Mouse (Mus musculus) adrenal gland, postnatal 10 days (tissue): ENCODE data around the gene Slc25a11. TPM values are rescaled to one million over a fixed set of nuclear protein-coding genes. Genes with fewer than 3 reads are reported as not detected.

ENCODE experiments used
- DNase-seq: peaks from one replicate; pipeline ENCODE4 v3.0.0; 2021; ENCODE audit warnings: mixed read lengths
- total RNA-seq, 2 experiments: library from RNA; stranded (reverse); gene quantifications; 2 replicates each; pipeline ENCODE4 v1.2.3; 2021

The Slc25a11 gene
- total RNA-seq, 2 experiments from 2014 or later: 180 to 220 TPM

DNA sequence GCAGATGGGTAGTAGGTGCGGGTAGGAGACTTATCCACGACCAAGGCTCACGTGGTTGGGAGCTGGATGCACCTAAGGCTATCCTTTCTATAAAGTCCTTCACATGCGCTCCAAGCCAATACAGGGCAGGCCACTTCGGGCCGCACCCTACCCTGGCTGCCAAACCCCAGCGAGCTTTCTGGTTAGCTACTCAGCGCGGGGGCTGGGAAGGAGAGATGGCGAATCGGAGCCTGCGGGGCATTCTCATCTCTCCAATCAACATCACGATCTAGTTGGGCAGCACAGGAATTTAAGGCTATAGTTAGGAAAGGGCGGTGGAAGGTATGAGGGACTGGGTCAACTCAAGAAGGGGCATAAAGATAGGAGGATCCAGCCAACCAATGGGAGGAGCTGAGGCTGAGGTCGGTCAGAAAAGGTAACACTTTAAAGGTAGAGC, 21.1 kb upstream of the Slc25a11 start:
- DNase-seq: peak; percentile 79

DNA sequence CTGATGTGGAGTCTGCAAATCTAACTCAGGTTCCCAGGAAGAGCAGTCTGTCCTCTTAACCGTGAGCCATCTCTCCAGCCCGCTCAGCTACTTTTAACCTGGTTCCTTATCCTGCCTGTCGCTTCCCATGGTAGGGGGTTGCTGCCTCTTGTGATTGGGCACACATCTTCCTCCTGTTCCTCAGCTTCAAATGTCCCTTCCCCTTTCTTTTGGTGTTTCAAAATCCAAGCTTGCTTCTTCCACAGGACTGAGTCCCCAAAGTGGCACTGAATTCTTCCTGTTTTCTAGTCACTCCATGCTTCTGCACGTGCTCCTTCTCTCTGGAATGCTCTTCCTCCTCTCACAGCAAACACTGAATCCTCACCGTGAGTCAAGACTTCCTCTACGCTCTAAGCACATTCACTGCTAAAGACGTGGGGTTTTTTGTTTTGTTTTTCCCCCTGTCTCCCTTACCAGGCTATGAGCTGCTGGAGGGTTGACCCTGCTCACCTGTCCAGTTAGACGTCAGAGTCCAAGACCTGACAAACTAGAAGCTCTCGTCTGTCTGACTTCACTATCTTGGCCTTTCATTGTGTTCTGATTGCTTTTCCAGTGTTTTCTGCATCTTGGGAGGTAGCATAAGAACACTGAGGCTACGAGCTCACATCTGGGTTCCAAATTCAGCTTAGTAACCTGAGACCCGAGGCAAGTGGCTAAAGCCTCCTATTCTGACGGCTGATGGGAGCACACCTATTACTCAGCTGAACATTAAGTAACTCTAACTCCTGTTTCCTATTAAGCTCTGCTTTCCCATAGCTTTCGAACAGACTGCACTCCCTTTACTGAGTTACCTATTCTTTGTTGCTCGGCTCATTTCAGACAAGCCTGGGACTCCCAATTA, 20.2 kb upstream of the Slc25a11 start:
- no peak for DNase-seq

DNA sequence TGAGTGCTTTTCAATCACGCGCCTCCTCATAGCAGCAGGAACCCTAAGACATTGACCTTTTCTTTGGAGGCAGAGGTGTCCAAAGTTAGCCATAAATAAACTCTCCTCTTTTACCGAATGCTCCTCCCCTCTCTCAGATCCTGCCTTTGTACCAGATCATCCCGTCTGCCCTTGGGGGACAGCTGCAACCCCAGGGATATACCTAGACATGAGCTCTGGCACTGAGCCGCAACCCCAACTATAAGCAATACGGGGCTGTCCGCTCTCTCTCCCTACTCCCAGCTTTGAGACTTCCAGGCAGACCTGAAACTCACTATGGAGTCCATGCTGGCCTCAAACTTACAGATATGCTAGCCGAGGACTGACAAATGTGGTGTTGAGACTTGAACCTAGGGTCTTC, 19.4 kb upstream of the Slc25a11 start:
- DNase-seq: no peak

DNA sequence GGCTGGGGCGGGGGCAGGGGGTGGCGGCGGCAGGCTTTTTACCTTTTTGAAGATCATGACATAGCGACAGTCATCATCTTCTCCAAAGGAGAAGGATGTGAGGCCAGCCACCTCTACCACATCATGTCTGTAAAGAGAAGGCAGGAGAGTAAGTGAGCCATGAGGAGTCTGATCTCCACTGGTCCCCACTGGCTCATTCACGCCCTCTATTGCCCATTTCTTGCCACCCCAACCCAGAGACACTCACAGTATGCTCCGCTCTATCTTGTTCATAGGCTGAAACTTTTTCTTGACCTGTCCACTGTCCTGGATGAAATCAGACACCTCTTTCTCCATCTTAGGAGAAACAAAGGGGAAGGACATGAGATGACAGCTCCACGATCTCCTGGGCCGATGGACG, 17.5 kb upstream of the Slc25a11 start:
- no peak for DNase-seq

DNA sequence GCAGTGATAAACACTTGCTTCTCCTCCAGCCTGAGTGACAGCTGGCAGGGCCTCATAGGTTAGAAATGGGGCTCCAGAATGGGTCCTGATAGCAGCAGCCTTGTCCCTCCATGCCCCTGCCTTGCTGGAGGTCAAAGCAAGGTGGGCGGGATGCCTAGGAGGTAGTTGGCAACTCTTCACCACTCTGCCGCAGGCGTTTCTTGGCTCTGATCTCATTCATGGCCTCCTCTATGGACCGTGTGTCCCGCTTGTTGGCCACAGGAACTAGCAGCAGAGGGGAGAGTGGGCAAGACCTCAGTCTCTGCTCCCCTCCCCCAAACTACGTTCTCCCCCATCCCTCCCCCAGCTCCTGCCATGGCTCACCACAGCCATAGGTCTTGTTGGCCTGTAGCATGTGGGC, 16.7 kb upstream of the Slc25a11 start:
- no peak for DNase-seq

DNA sequence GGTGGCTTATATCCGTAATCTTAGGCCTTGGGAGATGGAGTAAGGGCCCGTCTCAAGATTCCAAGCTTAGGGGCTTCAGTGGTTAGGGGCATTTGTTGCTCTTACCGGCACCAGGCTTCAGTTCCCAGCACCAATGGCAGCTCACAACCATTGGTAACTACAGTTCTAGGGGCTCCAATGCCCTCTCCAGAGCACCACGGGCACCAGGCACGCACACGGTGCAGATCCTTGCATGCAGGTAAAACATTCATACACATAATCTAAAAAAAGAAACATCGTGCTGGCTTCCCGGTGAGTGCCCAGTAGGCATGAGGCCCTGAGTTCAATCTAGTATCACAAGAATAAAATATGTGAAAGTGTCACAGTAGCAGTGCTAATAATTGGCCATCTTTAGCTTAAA, 15.8 kb upstream of the Slc25a11 start:
- DNase-seq: no peak

DNA sequence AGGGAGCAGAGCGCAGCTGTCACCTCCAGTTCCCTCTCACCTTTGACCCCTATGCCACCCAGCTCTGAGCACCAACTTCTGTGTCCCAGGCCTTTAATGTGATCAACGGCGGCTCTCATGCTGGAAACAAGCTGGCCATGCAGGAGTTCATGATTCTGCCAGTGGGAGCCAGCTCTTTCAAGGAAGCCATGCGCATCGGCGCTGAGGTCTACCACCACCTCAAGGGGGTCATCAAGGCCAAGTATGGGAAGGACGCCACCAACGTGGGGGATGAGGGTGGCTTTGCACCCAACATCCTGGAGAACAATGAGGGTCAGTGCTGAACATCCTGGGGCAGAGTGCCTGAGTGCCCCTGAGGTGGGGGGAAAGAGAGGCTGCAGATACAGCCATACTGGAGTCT, 13.3 kb upstream of the Slc25a11 start:
- no peak for DNase-seq

DNA sequence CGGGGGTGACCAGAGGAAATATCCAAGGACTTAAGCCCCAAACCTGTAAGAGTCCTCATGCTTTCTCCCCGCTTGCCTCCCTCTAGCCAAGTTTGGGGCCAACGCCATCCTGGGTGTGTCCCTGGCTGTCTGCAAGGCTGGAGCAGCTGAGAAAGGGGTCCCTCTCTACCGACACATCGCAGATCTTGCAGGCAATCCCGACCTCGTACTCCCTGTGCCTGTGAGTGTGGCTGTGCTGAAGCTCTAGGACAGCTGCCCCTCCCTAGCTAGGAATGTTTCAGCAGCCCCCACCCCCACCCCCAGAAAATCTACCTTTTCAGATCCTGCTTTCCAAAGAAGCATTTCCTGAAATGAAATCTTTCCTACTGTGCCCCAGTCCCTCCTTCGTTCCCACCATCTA, 11.7 kb upstream of the Slc25a11 start:
- no peak for DNase-seq

DNA sequence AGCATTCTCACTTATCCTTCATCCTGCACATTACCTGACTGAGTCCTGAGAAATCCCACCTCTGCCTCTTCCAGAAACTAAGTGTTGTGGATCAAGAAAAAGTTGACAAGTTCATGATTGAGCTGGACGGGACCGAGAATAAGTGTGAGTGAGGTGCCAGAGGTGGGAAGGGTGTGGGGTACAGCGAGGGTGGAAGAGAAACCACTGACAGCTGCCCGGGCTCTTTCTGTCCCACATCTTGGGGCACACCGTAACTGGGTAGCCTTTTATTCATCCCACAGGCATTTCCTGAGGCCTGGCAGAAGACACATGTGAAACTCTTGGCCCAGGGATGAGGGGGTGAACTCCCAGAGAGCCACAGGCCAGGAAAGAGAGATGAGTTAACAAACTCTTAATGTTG, 11.2 kb upstream of the Slc25a11 start:
- DNase-seq: no peak

DNA sequence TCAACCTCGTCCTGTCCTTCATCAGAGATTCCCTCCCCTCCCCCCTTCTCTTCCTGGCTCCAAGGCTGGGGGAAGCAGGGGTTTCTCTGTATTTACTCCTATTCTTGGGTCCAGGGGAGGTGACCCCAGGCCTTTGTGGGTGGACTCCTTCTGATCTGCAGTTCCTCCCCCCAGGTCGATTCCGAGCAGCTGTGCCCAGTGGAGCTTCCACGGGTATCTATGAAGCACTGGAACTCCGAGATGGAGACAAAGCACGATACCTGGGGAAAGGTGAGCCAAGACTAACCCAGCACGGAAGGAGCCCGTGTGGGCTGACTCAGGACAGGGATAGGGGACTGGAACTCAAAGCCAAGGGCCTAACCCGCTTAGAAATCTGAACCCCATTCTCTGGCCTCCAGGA, 10.7 kb upstream of the Slc25a11 start:
- no peak for DNase-seq

DNA sequence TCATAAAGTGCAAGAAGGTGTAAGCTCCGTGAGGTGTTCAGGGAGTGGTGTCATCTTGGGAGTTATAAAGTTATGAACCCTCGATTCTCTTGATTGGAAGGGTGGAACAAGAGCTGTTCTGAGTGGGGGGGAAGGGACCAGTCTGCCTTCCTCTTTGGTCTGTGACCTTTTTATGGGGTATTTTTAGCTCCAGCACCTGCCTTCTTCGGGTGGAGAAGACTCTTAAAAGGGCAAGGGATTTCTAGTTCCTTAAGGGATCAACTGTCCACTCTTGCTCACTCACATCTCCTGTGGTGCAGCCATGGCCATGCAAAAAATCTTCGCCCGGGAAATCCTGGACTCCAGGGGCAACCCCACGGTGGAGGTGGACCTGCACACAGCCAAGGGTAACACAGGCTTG, 10.3 kb upstream of the Slc25a11 start:
- DNase-seq: no peak

DNA sequence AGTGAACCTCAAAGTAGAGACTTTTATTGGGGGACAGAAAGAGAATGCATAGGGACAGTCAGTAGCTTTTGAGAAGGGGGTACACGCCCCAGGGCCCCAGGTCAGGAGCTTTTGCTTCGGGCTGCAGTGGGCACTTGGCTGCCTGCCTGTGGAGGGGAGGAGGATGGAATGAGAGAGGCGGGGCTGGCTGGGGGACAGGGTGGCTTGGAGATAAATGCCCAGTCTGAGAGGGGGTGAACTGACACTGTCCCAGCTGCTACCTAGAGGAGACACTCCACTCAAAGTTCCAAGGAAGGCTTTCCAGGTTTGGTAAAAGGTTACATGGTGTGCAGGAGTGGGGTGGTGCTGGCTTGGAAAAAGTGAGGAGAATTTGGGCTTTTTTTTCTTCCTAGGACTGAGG, 9.7 kb upstream of the Slc25a11 start, which contains the start of gene Eno3:
Gene Eno3, plus strand, starts transcription at position 239 of the 400 bp plus-strand sequence.
- peak; percentile 46 for DNase-seq

DNA sequence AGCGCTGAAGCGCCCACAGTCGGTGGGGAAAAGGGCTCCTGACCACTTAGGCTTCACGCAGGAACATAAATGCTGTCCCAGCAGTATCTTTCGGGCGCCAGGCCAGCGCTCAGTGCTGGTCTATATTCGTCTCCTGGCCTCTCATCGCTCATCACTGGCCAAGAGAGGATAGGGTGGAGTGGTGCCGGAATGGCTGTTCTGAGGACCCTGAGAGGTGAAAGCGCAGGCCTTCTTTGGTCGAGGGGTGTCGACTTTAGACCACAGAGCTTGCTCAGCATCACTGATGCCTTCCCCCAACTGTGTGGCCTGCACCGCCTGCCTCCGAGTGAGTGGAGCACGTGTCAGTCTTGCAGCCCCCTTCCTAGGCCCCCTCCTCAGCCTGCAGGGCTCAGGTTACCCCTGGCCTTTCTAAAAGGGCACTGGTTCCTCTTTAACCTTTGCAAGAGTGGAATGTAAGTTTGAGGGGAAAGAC, 9.2 kb upstream of the Slc25a11 start:
- DNase-seq: peak; percentile 60

DNA sequence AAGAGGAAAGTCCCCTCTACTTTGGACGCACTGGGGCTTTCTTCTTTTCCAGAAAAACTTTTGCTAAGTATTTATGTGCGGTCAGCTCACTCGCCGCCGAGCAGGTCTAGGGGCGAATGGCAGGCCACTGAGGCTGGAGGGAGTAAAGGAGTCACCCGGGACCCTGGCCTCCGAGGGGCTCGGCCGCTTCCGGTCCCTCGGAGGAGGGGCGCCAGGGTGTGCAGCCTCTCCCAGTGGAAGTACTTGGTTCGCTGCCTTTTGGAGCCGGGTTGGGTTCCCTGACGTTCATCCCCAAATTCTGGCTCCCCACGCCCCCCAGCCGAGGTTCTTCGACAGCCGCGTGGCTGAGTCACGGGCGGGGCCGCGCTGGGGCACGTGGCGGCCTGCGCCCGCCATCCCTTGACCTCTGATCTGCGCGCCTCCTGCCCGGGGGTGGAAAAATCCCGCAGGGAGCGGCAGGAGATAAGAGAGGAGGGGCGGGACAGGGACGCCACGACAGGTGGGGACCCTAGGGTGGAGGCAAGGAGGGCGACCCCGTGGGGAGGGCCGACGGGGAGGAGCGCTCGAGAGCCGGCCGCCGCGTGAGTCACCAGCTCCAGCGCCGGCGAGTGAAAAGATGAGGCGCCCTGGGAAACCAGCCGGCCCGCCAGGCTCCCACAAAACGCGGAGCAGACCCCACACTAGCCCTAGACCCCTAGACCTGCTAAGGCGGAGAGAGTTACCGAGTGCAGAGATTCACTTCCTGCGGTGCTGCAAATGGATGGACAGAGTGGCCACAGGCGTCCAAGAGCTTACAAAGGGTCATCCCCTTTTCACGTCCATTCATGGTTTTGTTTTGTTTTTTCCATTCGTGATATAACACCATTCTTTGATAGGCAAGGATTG, 8.5 kb upstream of the Slc25a11 start:
- peak; percentile 73 for DNase-seq

DNA sequence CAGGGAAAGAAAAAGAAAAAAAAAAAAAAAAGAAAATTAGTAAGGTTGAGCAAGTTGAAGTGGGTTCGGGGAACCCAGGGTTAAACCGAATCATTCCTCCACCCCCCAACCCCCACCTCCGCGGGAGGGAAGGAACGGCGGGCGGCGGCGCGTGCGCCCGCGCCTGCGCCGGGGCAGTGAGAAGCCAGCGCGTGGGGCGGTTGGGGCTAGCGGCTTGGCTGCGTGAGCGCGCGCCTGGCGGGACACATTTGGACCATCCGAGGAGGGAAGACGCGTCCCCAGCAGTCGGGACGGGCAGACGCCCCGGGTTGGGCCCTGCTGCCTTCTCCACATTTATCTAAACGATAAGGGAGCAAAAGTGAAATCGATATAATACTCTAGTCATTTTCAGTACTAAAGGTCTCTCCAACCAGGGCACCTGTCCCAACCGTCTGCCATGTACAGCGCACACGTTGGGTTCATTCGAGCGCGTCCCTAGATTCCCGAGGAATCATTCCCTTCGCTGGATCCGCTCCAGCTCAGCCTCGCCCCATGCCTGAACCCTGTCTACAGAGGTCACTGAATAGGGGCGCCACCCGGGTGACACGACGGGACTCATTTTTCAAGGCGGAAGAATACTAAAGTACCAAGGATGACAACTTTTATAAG, 7.8 kb upstream of the Slc25a11 start:
- peak; percentile 93 for DNase-seq

DNA sequence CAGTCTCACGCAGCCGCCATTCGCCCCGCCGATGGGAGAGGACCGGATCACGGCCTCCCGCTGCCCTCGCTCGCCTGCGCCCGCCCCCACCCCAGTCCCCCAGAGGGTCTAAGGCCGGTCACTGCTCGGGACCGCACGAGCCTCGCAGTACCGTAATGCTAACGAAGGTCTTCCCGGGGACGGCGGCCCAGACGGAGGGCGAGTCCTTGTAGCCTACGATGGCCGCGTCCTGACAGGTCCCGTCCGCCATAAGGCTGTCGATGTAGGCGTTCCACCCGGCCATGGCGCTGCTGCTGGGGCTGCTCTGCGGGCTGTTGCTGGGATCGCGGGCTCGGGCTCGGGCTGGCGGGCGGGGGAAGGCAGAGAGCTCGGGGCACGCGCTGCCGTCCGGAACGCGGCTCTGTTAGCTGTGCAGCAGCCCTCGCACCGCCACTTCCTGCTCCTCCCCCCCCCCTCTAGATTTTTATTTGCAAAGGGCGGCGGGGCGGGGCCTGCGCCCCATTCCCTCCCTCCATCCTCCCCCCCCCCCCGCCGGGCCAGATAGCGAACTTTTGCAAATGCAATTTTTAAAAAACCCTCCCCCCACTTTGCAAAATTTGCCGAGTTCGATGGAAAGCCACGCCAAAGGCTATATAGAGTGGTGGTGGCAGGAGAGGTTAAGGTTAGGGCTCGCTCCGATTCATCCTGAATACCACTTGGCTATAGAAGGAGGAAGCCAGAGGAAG, 7.1 kb upstream of the Slc25a11 start, which contains the start of gene Pfn1:
Gene Pfn1, minus strand, starts transcription at position 447 of the 725 bp plus-strand sequence.
- DNase-seq: peak; percentile 93

DNA sequence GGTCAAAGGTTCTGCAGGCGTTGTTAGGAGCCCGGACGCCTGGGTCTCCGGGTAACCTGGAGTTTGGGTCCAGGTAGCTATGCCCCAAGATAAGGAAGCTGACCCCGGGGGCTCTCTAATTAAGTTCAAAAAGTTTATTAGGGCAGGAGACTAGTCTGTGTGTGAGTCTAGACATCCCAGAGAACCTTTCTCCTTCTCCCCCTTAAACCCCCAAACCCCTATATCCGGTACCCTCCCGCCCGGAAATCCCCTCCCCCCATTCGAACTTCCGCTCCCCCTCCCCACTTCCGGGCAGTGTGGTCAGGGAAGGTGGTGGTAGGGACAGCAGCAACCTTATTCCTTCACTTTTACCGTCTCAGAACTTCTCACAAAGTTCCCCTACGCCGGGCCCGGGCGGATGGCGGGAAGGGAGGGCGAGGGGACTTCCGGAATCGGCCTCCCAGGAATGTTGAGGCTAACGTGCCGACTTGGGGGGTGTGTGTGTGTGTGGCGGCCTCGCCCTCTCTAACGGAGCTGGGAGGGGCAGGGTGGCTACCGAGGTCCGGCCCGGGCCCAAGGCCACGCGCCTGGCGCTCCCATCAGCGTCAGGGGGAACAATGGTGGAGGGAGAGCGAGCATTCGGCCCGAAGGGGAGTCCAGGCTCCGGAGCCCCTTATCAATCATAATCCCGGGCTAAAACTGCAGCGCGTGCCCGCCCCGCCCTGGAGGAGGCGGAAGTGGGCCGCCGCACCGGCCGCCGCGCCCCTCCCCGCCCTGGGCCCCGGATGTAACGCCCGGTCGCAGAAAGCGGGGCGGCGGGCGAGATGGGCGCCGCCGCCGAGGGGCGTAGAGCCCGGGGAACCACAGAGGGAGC, 6.3 kb upstream of the Slc25a11 start:
- DNase-seq: peak; percentile 82

DNA sequence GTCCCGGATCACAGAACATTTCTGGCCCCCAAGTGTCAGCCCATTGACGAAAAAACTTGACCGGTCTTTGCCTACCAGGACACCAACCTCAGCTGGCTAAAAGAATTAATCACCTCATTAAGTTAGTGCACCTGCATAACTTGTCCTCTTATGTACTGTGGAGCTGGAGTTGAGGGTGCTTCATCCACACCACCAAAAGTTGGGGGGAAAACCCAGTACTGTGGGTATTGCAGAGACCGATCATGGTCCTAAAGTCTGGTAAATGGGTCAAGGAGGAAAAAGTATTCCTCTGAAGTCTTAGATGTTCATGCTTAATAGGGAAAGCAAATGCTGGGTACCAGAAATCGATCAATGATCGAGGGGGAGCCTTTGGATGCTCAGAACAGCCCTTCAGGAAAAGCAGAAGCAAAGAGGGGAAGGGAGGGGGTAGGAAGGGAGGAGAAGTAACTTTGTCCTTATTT, 5.6 kb upstream of the Slc25a11 start:
- no peak for DNase-seq

DNA sequence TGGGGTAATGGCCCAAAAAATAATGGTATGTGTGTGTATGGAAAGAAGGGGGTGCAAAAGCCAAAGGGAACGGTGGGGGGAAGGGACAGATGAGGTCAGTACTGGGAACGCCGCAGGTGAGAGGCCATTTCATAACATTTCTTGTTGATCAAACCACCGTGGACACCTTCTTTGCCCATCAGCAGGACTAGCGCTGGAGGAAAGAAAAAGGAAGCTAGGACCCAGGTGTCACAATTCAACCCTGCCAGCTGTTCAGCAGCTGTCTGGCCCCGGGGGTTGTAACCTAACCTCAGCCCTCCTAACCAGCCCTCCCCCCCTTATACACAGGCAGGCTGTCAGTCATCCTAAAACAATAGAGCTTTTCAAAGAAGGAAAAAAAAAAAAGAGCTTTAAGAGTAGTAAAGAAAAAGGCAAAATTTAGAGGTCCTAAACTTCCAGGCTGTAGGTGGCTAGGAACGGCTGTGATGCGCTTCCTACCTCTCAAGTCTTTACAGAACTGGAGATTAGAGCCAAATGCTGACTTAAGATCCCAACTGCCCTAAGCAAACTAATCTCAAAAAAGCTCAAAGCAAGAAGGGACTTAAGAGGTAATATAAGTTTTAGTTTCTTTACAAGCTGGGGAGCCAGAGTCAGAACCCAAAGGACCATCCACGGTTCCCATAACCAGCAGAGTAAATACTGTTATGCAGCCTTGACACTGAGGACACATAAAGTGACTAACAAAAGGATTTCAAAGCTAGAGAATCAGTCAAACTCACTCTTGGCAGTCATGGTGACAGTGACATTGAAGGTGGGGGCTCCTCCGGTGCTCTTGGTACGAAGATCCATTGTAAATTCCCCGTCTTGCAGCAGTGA, 5.0 kb upstream of the Slc25a11 start:
- no peak for DNase-seq

DNA sequence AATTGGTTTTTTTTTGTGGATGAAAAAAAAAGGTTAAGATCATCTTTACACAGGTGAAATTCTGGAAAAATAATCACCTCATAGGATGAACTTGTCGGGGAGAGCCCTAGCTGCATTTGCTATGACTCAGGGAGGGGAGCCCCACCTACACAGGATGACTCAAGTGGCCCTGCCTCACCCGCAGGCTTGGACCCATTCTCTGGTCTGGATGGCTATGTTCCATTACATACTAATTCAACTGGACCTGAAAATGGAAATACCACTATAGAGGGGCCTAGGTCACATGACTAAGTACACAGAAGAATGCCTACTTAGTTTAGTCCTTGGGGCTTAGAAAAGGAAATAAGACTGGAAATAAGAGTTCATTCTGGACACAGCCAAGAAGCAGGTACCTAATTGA, 4.1 kb upstream of the Slc25a11 start:
- DNase-seq: peak; percentile 52
